Mouse (Mus musculus) stomach, postnatal 0 days (tissue): ENCODE data around the gene Hspa4. TPM values are rescaled to one million over a fixed set of nuclear protein-coding genes. Genes with fewer than 3 reads are reported as not detected.

Source experiments
- ATAC-seq: fragments of 200-750 bp; cut with Nextera tagmentation; 2 replicates; pipeline ENCODE4 v1.8.0; 2017; ENCODE audit not compliant: low FRiP score, low TSS enrichment
- DNase-seq: peaks from one replicate; pipeline ENCODE4 v3.0.0-alpha.2; 2016; ENCODE audit warnings: low spot score
- H3K27ac ChIP-seq: fragments of 300-500 bp; sonication (generic); replicated peaks from 2 replicates; pipeline ENCODE4 v1.5.1; 2014; ENCODE audit warnings: mild to moderate bottlenecking, control low read depth
- H3K27me3 ChIP-seq: fragments of 300-500 bp; sonication (generic); 2 replicates; pipeline ENCODE4 v1.6.1; 2014; ENCODE audit warnings: low read length; ENCODE audit not compliant: control insufficient read depth, insufficient read depth
- H3K36me3 ChIP-seq: fragments of 300-500 bp; sonication (generic); 2 replicates; pipeline ENCODE4 v1.6.1; 2014; ENCODE audit warnings: low read length, mixed read lengths; ENCODE audit not compliant: control insufficient read depth, insufficient read depth
- H3K4me1 ChIP-seq: fragments of 300-500 bp; sonication (generic); replicated peaks from 2 replicates; pipeline ENCODE4 v1.6.1; 2014; ENCODE audit warnings: antibody characterized with exemption; ENCODE audit not compliant: control insufficient read depth, insufficient read depth
- H3K4me2 ChIP-seq: fragments of 300-500 bp; sonication (generic); replicated peaks from 2 replicates; pipeline ENCODE4 v1.6.1; 2014; ENCODE audit warnings: low read depth, mild to moderate bottlenecking, control low read depth, moderate library complexity
- H3K4me3 ChIP-seq: fragments of 300-500 bp; sonication (generic); 2 replicates; pipeline ENCODE4 v1.5.1; 2014; ENCODE audit warnings: low read depth, low read length, control low read depth
- H3K9ac ChIP-seq: fragments of 300-500 bp; sonication (generic); 2 replicates; pipeline ENCODE4 v1.6.1; 2014; ENCODE audit warnings: mild to moderate bottlenecking, low read length, control low read depth, mixed read lengths
- H3K9me3 ChIP-seq: fragments of 300-500 bp; sonication (generic); 2 replicates; pipeline ENCODE4 v1.6.1; 2016; ENCODE audit warnings: low read length; ENCODE audit not compliant: control insufficient read depth
- CTCF ChIP-seq: IDR thresholded peaks from 2 replicates; pipeline ENCODE4 v1.5.1; 2016; ENCODE audit warnings: antibody characterized with exemption, low read depth, mild to moderate bottlenecking, moderate library complexity
- EP300 ChIP-seq: optimal IDR thresholded peaks from 2 replicates; pipeline ENCODE3; 2016; ENCODE audit warnings: antibody characterized with exemption
- WGBS: fragments of 180-500 bp; shearing (Covaris S2); extraction: QIAGEN DNeasy Blood & Tissue Kit; methylation state at CpG from one replicate; pipeline ENCODE4 v1.1.7; 2014; 5-methylcytosine and 5-hydroxymethylcytosine counted together
- polyA plus RNA-seq: library from polyadenylated mRNA; unstranded; fragments of >200 nt; fragmentation: Nextera tagmentation; extraction: Ambion mirVana; gene quantifications from 2 replicates; pipeline ENCODE4 v1.2.1, GENCODE M21; 2015

The Hspa4 gene
- polyA plus RNA-seq, 1 experiment from 2014 or later, result 59.9 TPM

DNA sequence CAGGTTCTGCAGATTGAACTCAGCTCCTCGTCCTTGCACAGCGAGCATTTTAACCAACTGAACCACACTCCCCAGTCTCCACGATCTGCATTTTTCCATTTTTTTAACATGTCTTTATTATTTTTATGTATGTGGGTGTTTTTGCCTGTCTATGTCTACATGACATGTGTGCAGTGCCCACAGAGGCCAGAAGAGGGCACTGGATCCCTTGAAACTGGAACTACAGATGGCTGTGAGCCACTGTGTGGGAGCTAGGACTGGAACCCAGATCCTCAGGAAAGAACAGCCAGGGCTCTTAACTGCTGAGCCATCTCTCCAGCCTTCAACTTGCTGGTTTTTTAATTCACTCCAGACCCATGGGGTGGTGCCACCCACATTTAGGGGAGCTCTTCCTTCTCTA, 45.8 kb downstream of the Hspa4 start:
- H3K9ac ChIP-seq, result no peak overlapping the region
- no peak overlapping the region for H3K27ac ChIP-seq
- no peaks in the 10 kb centered on the region for H3K4me1 ChIP-seq
- H3K27me3 ChIP-seq, result no peaks in the 10 kb centered on the region
- no peaks in the 10 kb centered on the region for H3K36me3 ChIP-seq
- no peak for ATAC-seq
- 91% methylated on average over 3 of the region's 3 CpGs for WGBS
- TF ChIP-seq EP300 (no peak), CTCF (peak; percentile 54)
- H3K9me3 ChIP-seq, result no peaks in the 10 kb centered on the region
- H3K4me3 ChIP-seq, result no peak overlapping the region
- no peak for DNase-seq
- H3K4me2 ChIP-seq, result no peak overlapping the region

DNA sequence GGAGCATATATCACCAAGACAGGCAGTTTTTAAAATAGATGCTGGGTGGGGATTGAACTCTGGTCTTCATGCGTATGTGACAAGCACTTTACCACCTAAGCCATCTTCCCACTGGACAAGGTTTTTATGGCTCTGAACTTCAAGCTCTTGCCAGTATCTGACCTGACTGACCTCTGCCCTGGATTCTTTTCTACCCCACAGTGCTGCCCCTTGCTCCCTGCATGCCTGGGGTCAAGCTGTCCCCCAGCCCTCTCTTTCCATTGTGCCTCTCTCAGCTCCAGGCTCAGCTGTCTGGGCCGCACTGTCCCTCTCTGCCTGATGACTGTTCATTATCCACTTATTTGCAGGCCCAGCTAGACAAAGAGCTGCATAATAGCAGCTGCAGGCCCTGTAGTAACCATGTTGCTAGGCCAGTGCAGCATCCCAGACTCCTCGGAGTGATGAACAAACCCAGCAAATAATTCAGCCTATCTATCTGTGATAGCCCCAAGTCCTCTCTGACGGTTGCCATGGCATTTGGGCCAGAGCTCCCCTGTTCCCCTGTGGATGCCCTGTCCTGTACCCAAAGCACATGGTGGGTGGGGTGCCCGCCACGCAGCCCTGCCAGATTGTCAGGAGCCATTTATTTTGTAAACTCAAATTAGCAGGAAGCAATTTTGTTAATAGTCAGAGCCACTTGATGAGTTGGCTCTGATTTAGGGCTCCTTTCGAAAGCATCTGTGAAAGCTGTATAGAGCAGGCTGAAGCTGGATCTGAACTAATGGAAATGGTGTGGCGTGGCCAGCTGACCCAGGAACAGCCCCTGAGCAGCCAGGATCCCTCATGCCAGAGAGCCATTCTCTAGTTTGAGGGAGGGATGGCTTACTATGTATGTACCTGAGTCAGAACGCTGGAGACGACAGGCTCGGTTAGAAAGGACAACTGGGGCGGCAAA, 47.8 kb downstream of the Hspa4 start:
- no peaks in the 10 kb centered on the region for H3K9me3 ChIP-seq
- TF ChIP-seq EP300, result no peak
- no peak for TF ChIP-seq CTCF
- no peak for ATAC-seq
- WGBS, result 90% methylated on average over 12 of the region's 12 CpGs
- no peaks in the 10 kb centered on the region for H3K36me3 ChIP-seq
- DNase-seq, result no peak
- no peak overlapping the region for H3K9ac ChIP-seq
- no peak overlapping the region for H3K4me2 ChIP-seq
- no peaks in the 10 kb centered on the region for H3K4me1 ChIP-seq
- no peak overlapping the region for H3K4me3 ChIP-seq
- no peaks in the 10 kb centered on the region for H3K27me3 ChIP-seq
- no peak overlapping the region for H3K27ac ChIP-seq

DNA sequence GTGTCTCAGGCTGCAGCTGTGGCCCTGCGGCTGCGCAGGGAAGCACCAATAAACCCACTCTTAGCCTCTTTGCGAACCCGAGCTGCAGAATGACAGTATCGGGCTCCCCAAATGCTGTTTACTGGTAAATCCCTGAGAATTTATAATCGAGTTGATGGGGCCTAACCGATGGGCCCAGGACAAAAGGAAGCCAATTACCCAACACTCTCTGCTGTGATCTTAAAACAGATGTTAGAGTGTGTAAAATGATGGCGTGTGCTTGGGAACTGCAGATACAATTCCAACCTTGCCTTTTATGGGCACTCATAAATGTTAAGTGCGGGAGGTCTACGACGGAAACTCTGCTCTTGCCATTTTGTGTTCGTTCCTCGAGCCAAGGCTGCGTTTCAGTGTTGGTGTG, 49.5 kb downstream of the Hspa4 start:
- DNase-seq (no peak), ATAC-seq (no peak)
- no peaks in the 10 kb centered on the region for H3K4me1 ChIP-seq
- H3K4me2 ChIP-seq, result no peak overlapping the region
- H3K36me3 ChIP-seq, result no peaks in the 10 kb centered on the region
- H3K9ac ChIP-seq, result no peak overlapping the region
- no peak for TF ChIP-seq CTCF
- no peaks in the 10 kb centered on the region for H3K27me3 ChIP-seq
- no peak overlapping the region for H3K27ac ChIP-seq
- WGBS, result 73% methylated on average over 14 of the region's 14 CpGs
- H3K9me3 ChIP-seq, result no peaks in the 10 kb centered on the region
- no peak overlapping the region for H3K4me3 ChIP-seq

DNA sequence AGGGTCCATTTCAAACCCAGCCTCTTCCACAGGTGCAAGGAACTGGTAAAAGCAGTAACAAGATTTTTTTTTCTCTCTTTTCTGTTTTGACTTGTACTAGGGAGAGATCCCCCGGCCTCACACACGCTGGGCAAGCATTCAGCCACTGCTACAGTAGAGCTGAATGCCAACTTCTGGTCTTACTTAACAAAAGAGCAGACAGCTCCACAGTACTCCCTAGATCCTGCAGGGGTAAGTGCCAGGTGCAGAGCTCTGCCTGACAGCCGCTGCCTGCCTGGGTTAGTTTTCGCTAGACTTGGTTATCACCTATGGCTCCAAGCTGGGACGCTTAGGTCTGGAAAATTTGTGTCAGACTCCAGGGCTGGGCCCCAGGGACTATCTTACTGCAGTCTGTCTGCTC, 50.6 kb downstream of the Hspa4 start:
- no peak overlapping the region for H3K9ac ChIP-seq
- TF ChIP-seq CTCF (no peak), EP300 (no peak)
- WGBS, result 69% methylated on average over 5 of the region's 5 CpGs
- H3K9me3 ChIP-seq, result no peaks in the 10 kb centered on the region
- no peak overlapping the region for H3K4me3 ChIP-seq
- no peak for ATAC-seq
- H3K27ac ChIP-seq, result no peak overlapping the region
- no peaks in the 10 kb centered on the region for H3K36me3 ChIP-seq
- no peaks in the 10 kb centered on the region for H3K27me3 ChIP-seq
- no peaks in the 10 kb centered on the region for H3K4me1 ChIP-seq
- H3K4me2 ChIP-seq, result no peak overlapping the region
- no peak for DNase-seq

DNA sequence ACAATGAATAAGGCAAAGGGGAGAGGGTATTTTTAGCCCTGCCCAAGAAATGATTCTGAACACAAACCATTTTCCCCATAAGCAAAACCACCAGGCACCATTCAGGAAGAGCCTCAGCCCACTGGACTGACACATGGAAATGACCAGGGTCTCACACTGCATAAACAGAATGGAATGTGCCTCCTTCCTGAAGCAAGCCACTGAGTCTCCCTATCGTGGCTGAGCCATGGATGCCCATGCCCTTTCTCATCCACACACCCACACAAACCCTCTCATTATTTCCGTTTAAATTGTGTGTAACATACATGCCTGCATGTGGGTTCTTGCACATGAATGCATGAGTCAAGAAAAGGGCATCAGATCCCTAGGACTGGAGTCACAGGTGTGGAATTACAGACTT, 54.7 kb downstream of the Hspa4 start:
- no peaks in the 10 kb centered on the region for H3K9me3 ChIP-seq
- DNase-seq (no peak), ATAC-seq (no peak)
- 53% methylated on average over 2 of the region's 2 CpGs for WGBS
- H3K4me2 ChIP-seq, result no peak overlapping the region
- TF ChIP-seq CTCF, result no peak
- no peak for TF ChIP-seq EP300
- H3K27ac ChIP-seq, result no peak overlapping the region
- H3K4me3 ChIP-seq, result no peak overlapping the region
- H3K4me1 ChIP-seq, result no peaks in the 10 kb centered on the region
- no peak overlapping the region for H3K9ac ChIP-seq
- no peaks in the 10 kb centered on the region for H3K36me3 ChIP-seq
- H3K27me3 ChIP-seq, result no peaks in the 10 kb centered on the region

DNA sequence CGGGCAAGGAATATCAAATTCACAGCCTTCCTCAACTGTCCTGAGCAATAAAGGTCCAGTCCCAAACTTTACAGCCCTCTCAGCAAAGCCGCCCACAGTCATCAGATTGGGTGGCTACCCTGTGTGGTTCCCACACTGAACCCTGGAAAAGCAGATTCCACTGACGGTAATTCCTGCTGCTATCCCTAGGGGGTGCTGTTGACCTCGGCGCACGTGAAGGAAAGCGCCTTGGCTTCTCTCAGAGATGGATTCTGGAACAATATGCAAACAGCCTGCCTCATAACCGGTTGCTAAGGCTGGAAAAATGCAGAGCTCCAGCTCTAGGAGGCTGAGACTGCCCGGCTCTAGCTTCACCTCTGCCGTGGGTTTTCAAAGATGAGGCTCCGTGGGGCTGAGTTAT, 57.1 kb downstream of the Hspa4 start:
- DNase-seq (no peak), ATAC-seq (no peak)
- no peak for TF ChIP-seq EP300
- TF ChIP-seq CTCF, result peak; percentile 81
- Histone ChIP-seq H3K4me1 (no peaks in the 10 kb centered on the region), H3K27me3 (no peaks in the 10 kb centered on the region), H3K36me3 (no peaks in the 10 kb centered on the region), H3K9me3 (no peaks in the 10 kb centered on the region), H3K9ac (no peak overlapping the region), H3K27ac (no peak overlapping the region), H3K4me3 (no peak overlapping the region), H3K4me2 (no peak overlapping the region)
- WGBS, result 48% methylated on average over 11 of the region's 11 CpGs
